Mouse (Mus musculus) liver, adult 2 months (tissue): Measurements from ENCODE around the gene Frmd4a.

ENCODE experiments used
- CTCF ChIP-seq: fragments of 200-500 bp; IDR thresholded peaks from 2 replicates; pipeline ENCODE4 v1.5.1; 2011; ENCODE audit warnings: low read depth, low read length, control low read depth
- POLR2A ChIP-seq: fragments of 200-500 bp; IDR thresholded peaks from 2 replicates; pipeline ENCODE4 v1.6.1; 2011; ENCODE audit warnings: low read length, control low read depth; ENCODE audit not compliant: insufficient read depth; ENCODE audit errors: extremely low read depth

DNA sequence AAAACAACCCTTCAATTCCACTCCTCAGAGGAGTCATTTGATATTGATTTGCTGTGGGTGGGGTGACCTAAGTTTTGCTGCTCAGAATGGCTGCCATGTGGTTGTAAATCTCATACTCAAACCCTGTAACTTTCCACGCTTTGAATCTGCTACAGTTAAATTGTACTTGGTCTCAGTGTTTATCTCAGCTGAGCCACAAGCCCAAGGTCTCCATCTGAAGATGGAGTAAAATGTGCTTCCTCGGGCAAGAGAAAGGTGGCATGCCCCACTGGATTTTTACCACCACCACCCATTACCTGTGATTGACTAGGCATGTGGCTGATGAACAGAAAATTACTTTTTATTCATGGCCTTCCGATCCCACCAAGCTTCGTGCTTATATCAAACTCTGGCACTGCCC lies 488.2 kb downstream of the Frmd4a start:
- no peak for TF ChIP-seq CTCF
- TF ChIP-seq POLR2A = no peak
